Mouse (Mus musculus): ENCODE results near the gene Eogt. TPM values are rescaled to one million over a fixed set of nuclear protein-coding genes. Genes with fewer than 3 reads are reported as not detected.

Gene Eogt
- 1.6 and 4.3 TPM in 2 replicates for polyA plus RNA-seq (2012; rRNA removed)

GRCm38 (mm10) chr6:97148383-97149251 lies at the start of gene Eogt:
TSS of gene Eogt (minus strand) at chr6:97149182.

GRCm38 (mm10) chr6:97178491-97179366 lies 29.7 kb upstream of the Eogt start, which contains the start of gene Tmf1:
TSS of gene Tmf1 (minus strand) at chr6:97179122.

GRCm38 (mm10) chr6:97060074-97060681 lies 88.8 kb downstream of the Eogt start, which contains the start of gene Fam19a4:
TSS of gene Fam19a4 (minus strand) at chr6:97060413.

Other genes with a start within 250 kb of the Eogt start
- 0.17 and 0.44 TPM in 2 replicates for gene Fam19a4, start 88.8 kb downstream of the Eogt start, polyA plus RNA-seq (2012; rRNA removed)
- 0.85 and 1.00 TPM in 2 replicates for gene Tmf1, start 29.9 kb upstream of the Eogt start, polyA plus RNA-seq (2012; rRNA removed)
- 1.5 and 2.1 TPM in 2 replicates for gene Uba3, start 56.5 kb upstream of the Eogt start, polyA plus RNA-seq (2012; rRNA removed)
- 21.6 and 22.7 TPM in 2 replicates for gene Arl6ip5, start 61.5 kb upstream of the Eogt start, polyA plus RNA-seq (2012; rRNA removed)
- gene Lmod3, start 103.6 kb upstream of the Eogt start, polyA plus RNA-seq (2012; rRNA removed) = 0.13 and 0.15 TPM in 2 replicates

Measured in stomach, adult 2 months (tissue).